ENCODE assay signal across 20 mouse cellular contexts in the genomic region with DNA sequence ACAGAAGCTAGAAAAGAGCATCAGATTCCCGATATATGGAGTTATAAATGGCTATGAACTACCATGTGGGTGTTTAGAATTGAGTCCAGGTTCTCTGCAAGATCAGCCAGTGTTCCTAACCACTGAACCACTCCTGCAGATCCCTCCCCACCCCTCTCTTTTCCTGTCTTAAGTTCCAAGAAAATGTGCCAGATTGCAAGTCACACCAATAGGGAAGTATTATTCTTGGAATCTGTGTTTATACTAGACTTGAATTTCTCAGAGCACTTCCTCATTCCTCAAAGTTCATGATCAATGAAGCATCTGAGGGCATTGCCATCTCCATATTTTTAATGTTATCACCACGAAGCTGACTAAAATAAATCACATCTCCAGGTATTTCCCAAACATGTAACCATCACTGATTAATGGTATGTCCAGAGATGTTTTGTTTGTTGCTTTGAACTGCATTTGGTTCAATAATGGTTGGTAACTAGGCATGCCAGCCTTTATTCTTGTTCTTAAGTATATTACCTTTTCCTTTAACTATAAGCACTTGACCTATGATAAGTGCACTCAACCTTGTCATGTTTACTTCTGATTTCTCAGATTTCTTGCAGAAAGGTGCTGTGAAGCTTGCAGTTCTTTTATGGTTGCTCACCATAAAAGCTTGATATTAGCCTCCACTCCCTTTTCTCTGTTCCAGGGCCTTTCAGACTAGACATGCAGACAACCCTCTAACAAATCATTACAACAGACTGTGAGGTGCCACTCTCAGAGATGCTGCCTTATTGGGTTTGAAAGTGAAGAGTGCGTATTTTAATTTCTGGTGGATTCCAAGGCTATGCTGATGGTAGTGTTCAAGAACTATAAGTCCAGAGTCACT.
DNase-seq lines count a peak whose midpoint lies in the region; ATAC-seq and TF ChIP-seq lines count a peak whose summit lies in the region.
"Had no signal": no experiment of that assay in that cellular context is flagged by ENCODE, and none has a peak within 500 bp of the region (broad histone marks: within the 10 kb centered on the region; RNA-seq: fewer than 3 reads in every experiment).

No protein-coding gene starts in this region.

- no peaks in the 10 kb centered on the region for H3K79me2 ChIP-seq in MEL (ENCODE audit: control insufficient read depth, insufficient read depth, low read length, poor library complexity)

- peak; percentile 23 for DNase-seq in heart, adult 11 months
- DNase-seq in lung, embryonic 14.5 days, result peak; percentile 4
- DNase-seq in lung, adult 18-20 months, result no peak
- DNase-seq in MEL (ENCODE audit: low read depth, low spot score), result peak; percentile 8
- DNase-seq in yolk sac, embryonic 10.5 days (ENCODE audit: low spot score), result no peak
- DNase-seq: adrenal gland, postnatal 14 days; B cell, adult 2 months; cerebellum, adult 11-12 months; cerebellum, adult 9-10 months; cerebellum, postnatal 25 days; gastrocnemius, postnatal 10 days; heart, postnatal 36 days had no signal

- no peak for ATAC-seq in heart, embryonic 12.5 days (ENCODE audit: insufficient number of reproducible peaks, low FRiP score)
- ATAC-seq in lung, embryonic 14.5 days (ENCODE audit: insufficient read depth), result no peak
- ATAC-seq in intestine, postnatal 0 days, result peak; percentile 83
- ATAC-seq: activated CD4-positive, CD25-positive, alpha-beta regulatory T cell, adult 4 months; CD4-positive, CD25-positive, alpha-beta regulatory T cell, adult 4 months; forebrain, embryonic 15.5 days had no signal

- H3K27me3 ChIP-seq in heart, embryonic 12.5 days (replicated peaks), result no peaks in the 10 kb centered on the region
- H3K27me3 ChIP-seq in lung, embryonic 14.5 days (ENCODE audit: insufficient read depth, low read length), result no peaks in the 10 kb centered on the region
- H3K27me3 ChIP-seq in MEL (ENCODE audit: control insufficient read depth in 1 of 2, insufficient read depth in 2 of 2, low read length in 2 of 2), result no peaks in the 10 kb centered on the region
- H3K27me3 ChIP-seq in intestine, postnatal 0 days (replicated peaks; ENCODE audit: control insufficient read depth, insufficient read depth, low read length), result no peaks in the 10 kb centered on the region
- H3K27me3 ChIP-seq: embryonic facial prominence, embryonic 12.5 days; forebrain, embryonic 15.5 days; heart, embryonic 13.5 days had no signal

- H3K27ac ChIP-seq in heart, embryonic 12.5 days (ENCODE audit: poor library complexity, severe bottlenecking), result no peak overlapping the region
- H3K27ac ChIP-seq in lung, embryonic 14.5 days (ENCODE audit: low read depth), result no peak overlapping the region
- H3K27ac ChIP-seq in MEL (ENCODE audit: control insufficient read depth, low read depth, low read length), result no peak overlapping the region
- H3K27ac ChIP-seq in intestine, postnatal 0 days (ENCODE audit: low read depth, low read length), result no peak overlapping the region
- H3K27ac ChIP-seq: embryonic facial prominence, embryonic 12.5 days; forebrain, embryonic 15.5 days; heart, embryonic 13.5 days had no signal

- no peaks in the 10 kb centered on the region for H3K9me3 ChIP-seq in heart, embryonic 12.5 days (replicated peaks)
- H3K9me3 ChIP-seq in lung, embryonic 14.5 days (ENCODE audit: low read depth, low read length), result no peaks in the 10 kb centered on the region
- no peaks in the 10 kb centered on the region for H3K9me3 ChIP-seq in MEL (replicated peaks; ENCODE audit: insufficient read depth, low read length)
- H3K9me3 ChIP-seq in intestine, postnatal 0 days (ENCODE audit: control insufficient read depth), result no peaks in the 10 kb centered on the region
- H3K9me3 ChIP-seq: embryonic facial prominence, embryonic 12.5 days; forebrain, embryonic 15.5 days; G1E; heart, embryonic 13.5 days had no signal

- TF ChIP-seq RAD21 in MEL (IDR thresholded peaks at IDR 0.05; ENCODE audit: low read depth, low read length), result no peak

- TF ChIP-seq EP300 in MEL (IDR thresholded peaks at IDR 0.05; ENCODE audit: low read depth in 1 of 2, low read length in 2 of 2), result no peak

- no peaks in the 10 kb centered on the region for H3K4me1 ChIP-seq in heart, embryonic 12.5 days (replicated peaks)
- no peaks in the 10 kb centered on the region for H3K4me1 ChIP-seq in lung, embryonic 14.5 days (ENCODE audit: insufficient read depth)
- H3K4me1 ChIP-seq in MEL (ENCODE audit: control insufficient read depth in 1 of 2, insufficient read depth in 2 of 2, low read length in 2 of 2), result peaks cover 0 to 4% of the 10 kb centered on the region in 2 experiments; a peak in 1 of 4 replicates
- no peaks in the 10 kb centered on the region for H3K4me1 ChIP-seq in intestine, postnatal 0 days (replicated peaks; ENCODE audit: control insufficient read depth, insufficient read depth, low read length)
- H3K4me1 ChIP-seq: embryonic facial prominence, embryonic 12.5 days; forebrain, embryonic 15.5 days; heart, embryonic 13.5 days had no signal

- no peak overlapping the region for H3K9ac ChIP-seq in heart, embryonic 12.5 days
- no peak overlapping the region for H3K9ac ChIP-seq in lung, embryonic 14.5 days
- no peak overlapping the region for H3K9ac ChIP-seq in MEL (ENCODE audit: control insufficient read depth, low read depth, low read length, poor library complexity, severe bottlenecking)
- H3K9ac ChIP-seq in intestine, postnatal 0 days (ENCODE audit: low read depth, low read length), result no peak overlapping the region
- H3K9ac ChIP-seq: embryonic facial prominence, embryonic 12.5 days; forebrain, embryonic 15.5 days; heart, embryonic 13.5 days had no signal

- 73% methylated on average over 3 of the region's 3 CpGs for WGBS in heart, embryonic 12.5 days
- 65% methylated on average over 3 of the region's 3 CpGs for WGBS in lung, embryonic 14.5 days
- 67% methylated on average over 3 of the region's 3 CpGs for WGBS in intestine, postnatal 0 days

- no peak for TF ChIP-seq POLR2A in MEL (IDR thresholded peaks at IDR 0.05; ENCODE audit: control insufficient read depth in 1 of 2, insufficient read depth in 1 of 2, low read depth in 1 of 2, low read length in 2 of 2, poor library complexity in 1 of 2)

- H3K4me3 ChIP-seq in heart, embryonic 12.5 days, result no peak overlapping the region
- H3K4me3 ChIP-seq in lung, embryonic 14.5 days (ENCODE audit: low read depth, low read length), result no peak overlapping the region
- H3K4me3 ChIP-seq in MEL (ENCODE audit: control insufficient read depth in 1 of 2, insufficient read depth in 1 of 2, low read depth in 2 of 2, low read length in 2 of 2), result no peak overlapping the region
- no peak overlapping the region for H3K4me3 ChIP-seq in intestine, postnatal 0 days (ENCODE audit: low read depth, low read length)
- H3K4me3 ChIP-seq: embryonic facial prominence, embryonic 12.5 days; forebrain, embryonic 15.5 days; heart, embryonic 13.5 days had no signal

- no peaks in the 10 kb centered on the region for H3K36me3 ChIP-seq in heart, embryonic 12.5 days
- no peaks in the 10 kb centered on the region for H3K36me3 ChIP-seq in lung, embryonic 14.5 days (ENCODE audit: insufficient read depth)
- peaks cover 0 to 7% of the 10 kb centered on the region in 2 experiments; a peak in 2 of 4 replicates for H3K36me3 ChIP-seq in MEL (ENCODE audit: control insufficient read depth in 1 of 2, insufficient read depth in 2 of 2, low read length in 2 of 2)
- no peaks in the 10 kb centered on the region for H3K36me3 ChIP-seq in intestine, postnatal 0 days (ENCODE audit: control insufficient read depth, insufficient read depth)
- H3K36me3 ChIP-seq: embryonic facial prominence, embryonic 12.5 days; forebrain, embryonic 15.5 days; G1E; heart, embryonic 13.5 days had no signal

- H3K4me2 ChIP-seq in heart, embryonic 12.5 days, result no peak overlapping the region
- H3K4me2 ChIP-seq in lung, embryonic 14.5 days, result no peak overlapping the region
- no peak overlapping the region for H3K4me2 ChIP-seq in intestine, postnatal 0 days (replicated peaks; ENCODE audit: low read depth)
- H3K4me2 ChIP-seq: embryonic facial prominence, embryonic 12.5 days; forebrain, embryonic 15.5 days; heart, embryonic 13.5 days had no signal

- TF ChIP-seq CTCF in lung, embryonic 14.5 days (IDR thresholded peaks at IDR 0.05; ENCODE audit: low read depth), result no peak
- TF ChIP-seq CTCF in MEL (IDR thresholded peaks at IDR 0.05 in 2 of 3, conservative IDR thresholded peaks at IDR 0.05 in 1 of 3; ENCODE audit: control insufficient read depth in 1 of 3, insufficient read depth in 1 of 3, low read depth in 2 of 3, low read length in 3 of 3, poor library complexity in 1 of 3, severe bottlenecking in 1 of 3), result no peak
- no peak for TF ChIP-seq CTCF in intestine, postnatal 0 days (IDR thresholded peaks at IDR 0.05; ENCODE audit: low read depth)

TF ChIP-seq in MEL, 35 proteins besides CTCF, POLR2A, EP300 and RAD21:
- TF ChIP-seq HCFC1 (IDR thresholded peaks at IDR 0.05; ENCODE audit: low read depth, low read length), result no peak
- TF ChIP-seq ELF1 (IDR thresholded peaks at IDR 0.05; ENCODE audit: low read depth, low read length), result no peak
- TF ChIP-seq MXI1 (IDR thresholded peaks at IDR 0.05; ENCODE audit: low read depth, low read length), result no peak
- TF ChIP-seq MYC (IDR thresholded peaks at IDR 0.05; ENCODE audit: low read depth, low read length), result no peak

Comparison
In these comparisons a context has a peak if more than half of its experiments do, and no peak if none do; other contexts are left out.
1. DNase-seq: peak in heart, adult 11 months (single experiment), lung, embryonic 14.5 days (single experiment) and MEL (single experiment); none in lung, adult 18-20 months (0 of 2) and yolk sac, embryonic 10.5 days (single experiment).